Mouse (Mus musculus) neural tube, embryonic 13.5 days (tissue): ENCODE data around the gene 4931423N10Rik. TPM values are rescaled to one million over a fixed set of nuclear protein-coding genes. Genes with fewer than 3 reads are reported as not detected.
A peak's percentile ranks its signal among the peaks of the same experiment; 100 is the strongest.
"Not testable (repeated sequence)": the region's sequence is repeated elsewhere in the genome, so short reads cannot be mapped to it uniquely, and the experiment has no call there.

ENCODE experiments used
- ATAC-seq: fragments of 200-750 bp; cut with Nextera tagmentation; 2 replicates; pipeline ENCODE4 v1.8.0; 2017; ENCODE audit warnings: low read depth, mild to moderate bottlenecking, moderate TSS enrichment, moderate library complexity
- H3K27ac ChIP-seq: fragments of 300-500 bp; sonication (generic); replicated peaks from 2 replicates; pipeline ENCODE4 v1.5.1; 2015; ENCODE audit warnings: moderate library complexity, mild to moderate bottlenecking, inconsistent platforms
- H3K27me3 ChIP-seq: fragments of 300-500 bp; sonication (generic); 2 replicates; pipeline ENCODE4 v1.6.1; 2015; ENCODE audit warnings: mild to moderate bottlenecking, inconsistent platforms
- H3K36me3 ChIP-seq: fragments of 300-500 bp; sonication (generic); 2 replicates; pipeline ENCODE4 v1.6.1; 2015; ENCODE audit warnings: mild to moderate bottlenecking, inconsistent platforms
- H3K4me1 ChIP-seq: fragments of 300-500 bp; sonication (generic); replicated peaks from 2 replicates; pipeline ENCODE4 v1.6.1; 2015; ENCODE audit warnings: inconsistent platforms
- H3K4me2 ChIP-seq: fragments of 300-500 bp; sonication (generic); 2 replicates; pipeline ENCODE4 v1.6.1; 2015; ENCODE audit warnings: inconsistent platforms, mild to moderate bottlenecking, moderate library complexity
- H3K4me3 ChIP-seq: fragments of 300-500 bp; sonication (generic); 2 replicates; pipeline ENCODE4 v1.5.1; 2015; ENCODE audit warnings: mild to moderate bottlenecking, inconsistent platforms
- H3K9ac ChIP-seq: fragments of 300-500 bp; sonication (generic); 2 replicates; pipeline ENCODE4 v1.6.1; 2015; ENCODE audit warnings: moderate library complexity, mild to moderate bottlenecking, inconsistent platforms
- H3K9me3 ChIP-seq: fragments of 300-500 bp; sonication (generic); 2 replicates; pipeline ENCODE4 v1.6.1; 2016; ENCODE audit warnings: inconsistent platforms
- WGBS: fragments of 180-500 bp; shearing (Covaris S2); methylation state at CpG from one replicate; pipeline ENCODE4 v1.1.7; 2015; 5-methylcytosine and 5-hydroxymethylcytosine counted together
- polyA plus RNA-seq: library from polyadenylated mRNA; unstranded; fragments of >200 nt; fragmentation: Nextera tagmentation; extraction: Ambion mirVana; gene quantifications from 2 replicates; pipeline ENCODE4 v1.2.1, GENCODE M21; 2015

The 4931423N10Rik gene
- polyA plus RNA-seq: not detected in 2 replicates

- H3K4me2 ChIP-seq: no peak within 1 kb of the TSS
These were observed at the start of gene 4931423N10Rik for GRCm38 (mm10) chr2:23207070-23207526. 4931423N10Rik (plus strand) TSS chr2:23207476.

GRCm38 (mm10) chr2:23172305-23172704 lies 35.0 kb upstream of the 4931423N10Rik start:
- Histone ChIP-seq H3K4me2 (no peak overlapping the region), H3K27me3 (no peaks in the 10 kb centered on the region), H3K4me1 (no peaks in the 10 kb centered on the region), H3K4me3 (no peak overlapping the region), H3K9me3 (no peaks in the 10 kb centered on the region), H3K9ac (no peak overlapping the region), H3K27ac (no peak overlapping the region), H3K36me3 (peaks cover 82% of the 10 kb centered on the region)
- 82% methylated on average over 3 of the region's 3 CpGs for WGBS
- ATAC-seq: no peak

More at GRCm38 (mm10) chr2:23207070-23207526, at the start of gene 4931423N10Rik:
- 79% methylated on average over 15 of the region's 15 CpGs for WGBS
- Histone ChIP-seq H3K27ac (no peak within 1 kb of the TSS), H3K9me3 (no peaks in the 10 kb centered on the region), H3K9ac (no peak within 1 kb of the TSS), H3K4me1 (no peaks in the 10 kb centered on the region), H3K4me3 (no peak within 1 kb of the TSS), H3K36me3 (peaks cover under 1% of the 10 kb centered on the region; the same call in 1 of the 2 replicates), H3K27me3 (no peaks in the 10 kb centered on the region)
- no peak for ATAC-seq

GRCm38 (mm10) chr2:23194366-23194765 lies 12.9 kb upstream of the 4931423N10Rik start:
- H3K4me1 ChIP-seq: no peaks in the 10 kb centered on the region
- H3K9me3 ChIP-seq: no peaks in the 10 kb centered on the region
- ATAC-seq: no peak
- H3K4me2 ChIP-seq: no peak overlapping the region
- no peak overlapping the region for H3K9ac ChIP-seq
- WGBS: 86% methylated on average over 1 of the region's 1 CpGs
- no peak overlapping the region for H3K27ac ChIP-seq
- H3K36me3 ChIP-seq: peaks cover 67% of the 10 kb centered on the region
- no peaks in the 10 kb centered on the region for H3K27me3 ChIP-seq
- H3K4me3 ChIP-seq: no peak overlapping the region

GRCm38 (mm10) chr2:23201034-23201433 lies 6.2 kb upstream of the 4931423N10Rik start:
- H3K27ac ChIP-seq: no peak overlapping the region
- ATAC-seq: no peak
- no peaks in the 10 kb centered on the region for H3K27me3 ChIP-seq
- no peak overlapping the region for H3K4me2 ChIP-seq
- H3K9ac ChIP-seq: no peak overlapping the region
- H3K36me3 ChIP-seq: peaks cover 26% of the 10 kb centered on the region
- no peaks in the 10 kb centered on the region for H3K9me3 ChIP-seq
- H3K4me1 ChIP-seq: no peaks in the 10 kb centered on the region
- H3K4me3 ChIP-seq: no peak overlapping the region
- WGBS: 88% methylated on average over 1 of the region's 1 CpGs

GRCm38 (mm10) chr2:23202900-23203670 lies 4.2 kb upstream of the 4931423N10Rik start:
- WGBS: 69% methylated on average over 15 of the region's 15 CpGs
- no peaks in the 10 kb centered on the region for H3K27me3 ChIP-seq
- no peak overlapping the region for H3K27ac ChIP-seq
- no peaks in the 10 kb centered on the region for H3K9me3 ChIP-seq
- H3K36me3 ChIP-seq: peaks cover 19% of the 10 kb centered on the region
- no peak for ATAC-seq
- no peaks in the 10 kb centered on the region for H3K4me1 ChIP-seq
- H3K4me3 ChIP-seq: no peak overlapping the region
- no peak overlapping the region for H3K9ac ChIP-seq
- no peak overlapping the region for H3K4me2 ChIP-seq

GRCm38 (mm10) chr2:23213661-23214060 lies 6.4 kb downstream of the 4931423N10Rik start:
- no peak for ATAC-seq
- 88% methylated on average over 5 of the region's 5 CpGs for WGBS
- no peaks in the 10 kb centered on the region for H3K36me3 ChIP-seq
- H3K27me3 ChIP-seq: no peaks in the 10 kb centered on the region
- H3K4me1 ChIP-seq: no peaks in the 10 kb centered on the region
- H3K9ac ChIP-seq: no peak overlapping the region
- no peak overlapping the region for H3K4me3 ChIP-seq
- H3K4me2 ChIP-seq: no peak overlapping the region
- no peak overlapping the region for H3K27ac ChIP-seq
- H3K9me3 ChIP-seq: no peaks in the 10 kb centered on the region

- H3K36me3 ChIP-seq: no peaks in the 10 kb centered on the region
- no peaks in the 10 kb centered on the region for H3K4me1 ChIP-seq
- no peak overlapping the region for H3K9ac ChIP-seq
- 66% methylated on average over 7 of the region's 7 CpGs for WGBS
- no peaks in the 10 kb centered on the region for H3K9me3 ChIP-seq
- no peak for ATAC-seq
- no peak overlapping the region for H3K4me3 ChIP-seq
- H3K27ac ChIP-seq: no peak overlapping the region
- H3K27me3 ChIP-seq: no peaks in the 10 kb centered on the region
- H3K4me2 ChIP-seq: no peak overlapping the region
These were observed 17.9 kb downstream of the 4931423N10Rik start for GRCm38 (mm10) chr2:23225199-23225598.

GRCm38 (mm10) chr2:23228463-23228862 lies 21.2 kb downstream of the 4931423N10Rik start:
- 61% methylated on average over 2 of the region's 2 CpGs for WGBS
- Histone ChIP-seq H3K27me3 (no peaks in the 10 kb centered on the region), H3K27ac (no peak overlapping the region), H3K4me2 (no peak overlapping the region), H3K4me1 (no peaks in the 10 kb centered on the region), H3K4me3 (no peak overlapping the region), H3K9ac (no peak overlapping the region), H3K9me3 (no peaks in the 10 kb centered on the region), H3K36me3 (no peaks in the 10 kb centered on the region)
- ATAC-seq: no peak

GRCm38 (mm10) chr2:23234065-23234773 lies 26.9 kb downstream of the 4931423N10Rik start:
- H3K9me3 ChIP-seq: no peaks in the 10 kb centered on the region
- peak overlapping the region; percentile 71 for H3K9ac ChIP-seq
- peak overlapping the region; percentile 47 for H3K4me3 ChIP-seq
- H3K36me3 ChIP-seq: no peaks in the 10 kb centered on the region
- H3K27me3 ChIP-seq: no peaks in the 10 kb centered on the region
- WGBS: 0% methylated on average over 28 of the region's 50 CpGs
- H3K27ac ChIP-seq: no peak overlapping the region
- peak overlapping the region; percentile 59 for H3K4me2 ChIP-seq
- peak; percentile 89 for ATAC-seq
- no peaks in the 10 kb centered on the region for H3K4me1 ChIP-seq

GRCm38 (mm10) chr2:23290991-23291390 lies 83.7 kb downstream of the 4931423N10Rik start:
- not testable (repeated sequence) for H3K27ac ChIP-seq, ATAC-seq
- 59% methylated on average over 19 of the region's 19 CpGs for WGBS

GRCm38 (mm10) chr2:23314869-23315268 lies 107.6 kb downstream of the 4931423N10Rik start:
- Histone ChIP-seq H3K4me3 (no peak overlapping the region), H3K27ac (no peak overlapping the region), H3K9me3 (no peaks in the 10 kb centered on the region), H3K9ac (no peak overlapping the region), H3K4me1 (no peaks in the 10 kb centered on the region), H3K36me3 (no peaks in the 10 kb centered on the region), H3K27me3 (no peaks in the 10 kb centered on the region), H3K4me2 (no peak overlapping the region)
- 5% methylated on average over 1 of the region's 1 CpGs for WGBS
- no peak; the same call in 1 of the 2 replicates for ATAC-seq

More at GRCm38 (mm10) chr2:23290991-23291390, 83.7 kb downstream of the 4931423N10Rik start:
- H3K4me3 ChIP-seq, H3K4me2 ChIP-seq, H3K27me3 ChIP-seq, H3K4me1 ChIP-seq, H3K9ac ChIP-seq, H3K36me3 ChIP-seq, H3K9me3 ChIP-seq: not testable (repeated sequence)
